13 mouse cellular contexts compared by ENCODE assay signal in the genomic region with DNA sequence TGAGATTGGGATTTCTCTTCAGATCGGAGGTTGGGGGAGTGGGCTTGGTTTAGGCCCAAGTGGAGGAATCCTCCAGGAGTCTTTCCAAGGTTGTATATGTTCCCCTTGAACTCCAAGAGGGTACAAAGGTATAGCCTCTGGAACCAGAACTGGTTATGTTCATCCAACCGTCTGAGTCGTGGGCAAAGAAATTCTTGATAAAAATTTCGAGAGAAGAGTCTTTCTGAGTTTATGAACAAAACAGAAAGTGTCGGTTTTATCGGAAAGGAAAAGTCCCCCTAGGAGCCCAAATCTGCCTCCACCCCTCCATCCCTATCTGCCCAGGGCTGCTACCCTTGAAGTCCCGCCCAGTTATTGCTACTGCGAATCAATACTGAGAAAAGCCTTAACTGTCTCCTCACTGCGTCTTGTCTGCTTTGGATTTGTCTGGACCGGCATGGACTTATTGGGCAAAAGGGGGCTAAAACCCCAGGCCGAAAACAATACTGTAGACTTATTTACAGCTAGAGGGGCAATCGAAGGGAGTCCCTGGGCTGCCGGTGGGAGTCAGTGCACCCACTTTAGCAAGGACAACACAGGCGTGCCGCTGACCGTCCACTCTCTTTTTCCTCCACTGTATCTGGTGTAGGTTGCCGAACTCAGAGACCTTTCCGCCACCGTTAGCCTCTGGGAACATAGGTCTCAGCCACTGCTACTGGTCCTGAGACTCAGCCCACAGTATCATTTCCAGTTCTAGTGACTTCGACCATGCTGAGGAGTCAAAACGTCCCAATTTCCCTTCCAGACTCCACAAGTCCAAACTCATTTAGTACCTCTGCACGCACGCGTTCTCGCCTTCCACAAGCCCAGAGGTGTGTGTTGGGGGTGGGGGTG. TPM values are rescaled to one million over a fixed set of nuclear protein-coding genes. Genes with fewer than 3 reads are reported as not detected.
DNase-seq lines count a peak whose midpoint lies in the region; ATAC-seq lines count a peak whose summit lies in the region.
"Had no signal": no experiment of that assay in that cellular context is flagged by ENCODE, and none has a peak within 500 bp of the region (broad histone marks: within the 10 kb centered on the region; RNA-seq: fewer than 3 reads in every experiment).

No protein-coding gene starts in this region.

- H3K4me2 ChIP-seq in forebrain, embryonic 15.5 days (replicated peaks): no peak overlapping the region
- H3K4me2 ChIP-seq in kidney, embryonic 16.5 days (replicated peaks; ENCODE audit: low read depth, low read length): peak overlapping the region; percentile 35
- H3K4me2 ChIP-seq in limb, embryonic 15.5 days: peak overlapping the region; percentile 12; the same call in 1 of the 2 replicates

- 3% methylated on average over 25 of the region's 25 CpGs for WGBS in forebrain, embryonic 10.5 days
- 3% methylated on average over 25 of the region's 25 CpGs for WGBS in forebrain, embryonic 15.5 days
- WGBS in kidney, embryonic 16.5 days: 6% methylated on average over 25 of the region's 25 CpGs
- WGBS in embryonic facial prominence, embryonic 10.5 days: 5% methylated on average over 25 of the region's 25 CpGs
- WGBS in limb, embryonic 15.5 days: 18% methylated on average over 25 of the region's 25 CpGs

- H3K4me3 ChIP-seq in forebrain, embryonic 10.5 days: peak overlapping the region; percentile 60
- no peak overlapping the region for H3K4me3 ChIP-seq in forebrain, embryonic 15.5 days
- H3K4me3 ChIP-seq in kidney, embryonic 16.5 days (ENCODE audit: low read length): peak overlapping the region; percentile 40
- H3K4me3 ChIP-seq in embryonic facial prominence, embryonic 10.5 days: peak overlapping the region; percentile 70
- peak overlapping the region; percentile 59 for H3K4me3 ChIP-seq in limb, embryonic 15.5 days
- H3K4me3 ChIP-seq: erythroblast, embryonic 14.5 days had no signal

- ATAC-seq in forebrain, embryonic 15.5 days (replicated peaks): no peak
- ATAC-seq in kidney, embryonic 16.5 days (ENCODE audit: low FRiP score, low TSS enrichment): no peak
- no peak for ATAC-seq in limb, embryonic 15.5 days (ENCODE audit: insufficient number of reproducible peaks, low FRiP score, low TSS enrichment, low read depth)

- peak overlapping the region; percentile 85; the same call in 1 of the 2 replicates for H3K27ac ChIP-seq in forebrain, embryonic 10.5 days
- no peak overlapping the region for H3K27ac ChIP-seq in forebrain, embryonic 15.5 days (replicated peaks)
- H3K27ac ChIP-seq in kidney, embryonic 16.5 days (ENCODE audit: low read length): 0 out of 2 replicates have a peak overlapping the region, but pooled peaks have one; percentile 11
- peak overlapping the region; percentile 89 for H3K27ac ChIP-seq in embryonic facial prominence, embryonic 10.5 days (replicated peaks)
- no peak overlapping the region for H3K27ac ChIP-seq in limb, embryonic 15.5 days

- H3K27me3 ChIP-seq in forebrain, embryonic 10.5 days (ENCODE audit: poor library complexity, severe bottlenecking): peaks cover 100% of the 10 kb centered on the region
- peaks cover 90% of the 10 kb centered on the region for H3K27me3 ChIP-seq in forebrain, embryonic 15.5 days
- peaks cover 87% of the 10 kb centered on the region for H3K27me3 ChIP-seq in kidney, embryonic 16.5 days (ENCODE audit: insufficient read depth, low read length)
- H3K27me3 ChIP-seq in embryonic facial prominence, embryonic 10.5 days (replicated peaks; ENCODE audit: low read depth, poor library complexity, severe bottlenecking): peaks cover 98% of the 10 kb centered on the region
- peaks cover 94% of the 10 kb centered on the region for H3K27me3 ChIP-seq in limb, embryonic 15.5 days

- H3K9me3 ChIP-seq in forebrain, embryonic 10.5 days: no peaks in the 10 kb centered on the region
- no peaks in the 10 kb centered on the region for H3K9me3 ChIP-seq in forebrain, embryonic 15.5 days
- no peaks in the 10 kb centered on the region for H3K9me3 ChIP-seq in kidney, embryonic 16.5 days (ENCODE audit: low read length)
- H3K9me3 ChIP-seq in embryonic facial prominence, embryonic 10.5 days: no peaks in the 10 kb centered on the region
- H3K9me3 ChIP-seq in limb, embryonic 15.5 days: no peaks in the 10 kb centered on the region

- H3K4me1 ChIP-seq in forebrain, embryonic 10.5 days: peaks cover 62% of the 10 kb centered on the region
- H3K4me1 ChIP-seq in forebrain, embryonic 15.5 days: peaks cover 22% of the 10 kb centered on the region
- H3K4me1 ChIP-seq in kidney, embryonic 16.5 days (ENCODE audit: insufficient read depth, low read length): peaks cover 19% of the 10 kb centered on the region
- H3K4me1 ChIP-seq in embryonic facial prominence, embryonic 10.5 days: peaks cover 73% of the 10 kb centered on the region
- H3K4me1 ChIP-seq in limb, embryonic 15.5 days: peaks cover 42% of the 10 kb centered on the region

- peak; percentile 42 for DNase-seq in forebrain, embryonic 10.5 days (ENCODE audit: extremely low spot score, low spot score)
- DNase-seq in kidney, adult 18-20 months: no peak
- peak; percentile 57 for DNase-seq in embryonic facial prominence, embryonic 10.5 days (ENCODE audit: low spot score)
- no peak for DNase-seq in lung, postnatal 14 days
- DNase-seq in adrenal gland, adult (ENCODE audit: inconsistent age in 2 of 2, low spot score in 1 of 2): no peak
- DNase-seq: spleen, adult 18-20 months; thymus, postnatal 4 days had no signal

- peaks cover 5% of the 10 kb centered on the region; the same call in 1 of the 2 replicates for H3K36me3 ChIP-seq in forebrain, embryonic 10.5 days (replicated peaks)
- H3K36me3 ChIP-seq in forebrain, embryonic 15.5 days: no peaks in the 10 kb centered on the region
- no peaks in the 10 kb centered on the region for H3K36me3 ChIP-seq in kidney, embryonic 16.5 days (ENCODE audit: insufficient read depth, low read length)
- peaks cover 25% of the 10 kb centered on the region for H3K36me3 ChIP-seq in embryonic facial prominence, embryonic 10.5 days (replicated peaks)
- no peaks in the 10 kb centered on the region for H3K36me3 ChIP-seq in limb, embryonic 15.5 days
- H3K36me3 ChIP-seq: G1E had no signal

- no peak overlapping the region for H3K9ac ChIP-seq in forebrain, embryonic 15.5 days (replicated peaks)
- peak overlapping the region; percentile 32; the same call in 1 of the 2 replicates for H3K9ac ChIP-seq in kidney, embryonic 16.5 days (replicated peaks; ENCODE audit: low read length)
- no peak overlapping the region for H3K9ac ChIP-seq in limb, embryonic 15.5 days

RNA-seq across cellular contexts. Expression of gene Six2, which starts 4.7 kb away (rescaled TPM):
- polyA plus RNA-seq in forebrain, embryonic 10.5 days (2016; fragmentation: Nextera tagmentation; extraction: Ambion mirVana): 9.7 and 10.9 TPM in 2 replicates
- 0.08 and 0.49 TPM in 2 replicates for polyA plus RNA-seq in forebrain, embryonic 15.5 days (2015; fragmentation: Nextera tagmentation; extraction: Ambion mirVana)
- 13.3 and 15.9 TPM in 2 replicates for polyA plus RNA-seq in kidney, embryonic 16.5 days (2015; fragmentation: Nextera tagmentation; extraction: Ambion mirVana)
- polyA plus RNA-seq in embryonic facial prominence, embryonic 10.5 days (2016; fragmentation: Nextera tagmentation; extraction: Ambion mirVana): 10.1 and 15.6 TPM in 2 replicates
- polyA plus RNA-seq in limb, embryonic 15.5 days (2015; fragmentation: Nextera tagmentation; extraction: Ambion mirVana): 3.9 and 4.3 TPM in 2 replicates
- polyA plus RNA-seq: erythroblast, embryonic 14.5 days; G1E; liver, adult 2 months had no signal

Comparison
In these comparisons a context has a peak if more than half of its experiments do, and no peak if none do; other contexts are left out.
1. H3K27ac ChIP-seq: peak in forebrain, embryonic 10.5 days (single experiment), kidney, embryonic 16.5 days (single experiment) and embryonic facial prominence, embryonic 10.5 days (single experiment); none in forebrain, embryonic 15.5 days (single experiment) and limb, embryonic 15.5 days (single experiment).
2. DNase-seq: peak in forebrain, embryonic 10.5 days (single experiment) and embryonic facial prominence, embryonic 10.5 days (single experiment); none in kidney, adult 18-20 months (single experiment), lung, postnatal 14 days (single experiment) and adrenal gland, adult (0 of 2).